Mouse (Mus musculus) C2C12 (cell line): ENCODE measurements around the gene Cacna2d3. TPM values are rescaled to one million over a fixed set of nuclear protein-coding genes. Genes with fewer than 3 reads are reported as not detected.

Experiments used
- H3K27me3 ChIP-seq: one replicate; pipeline ENCODE4 v1.6.1; 2011; ENCODE audit not compliant: control insufficient read depth, insufficient read depth, insufficient read length
- H3K36me3 ChIP-seq: one replicate; pipeline ENCODE4 v1.6.1; 2011; ENCODE audit not compliant: control insufficient read depth, insufficient read depth
- H3K4me3 ChIP-seq: one replicate; pipeline ENCODE4 v1.5.1; 2011; ENCODE audit warnings: mild to moderate bottlenecking, control low read depth; ENCODE audit not compliant: poor library complexity, insufficient read depth, severe bottlenecking
- H3K79me2 ChIP-seq: one replicate; pipeline ENCODE4 v1.6.1; 2011; ENCODE audit not compliant: control insufficient read depth, insufficient read depth
- H3K79me3 ChIP-seq: one replicate; pipeline ENCODE4 v1.6.1; 2011; ENCODE audit warnings: low read depth, control low read depth
- H3ac ChIP-seq: one replicate; pipeline ENCODE3; 2011; ENCODE audit warnings: low read depth; ENCODE audit not compliant: control insufficient read depth, insufficient read length
- CEBPB ChIP-seq: IDR thresholded peaks from one replicate; pipeline ENCODE4 v1.6.1; 2011; ENCODE audit warnings: low read depth, mild to moderate bottlenecking, control low read depth, moderate library complexity
- CTCF ChIP-seq: IDR thresholded peaks from one replicate; pipeline ENCODE4 v1.5.1; 2011; ENCODE audit not compliant: control insufficient read depth, insufficient read depth, insufficient read length
- FOSL1 ChIP-seq: IDR thresholded peaks from one replicate; pipeline ENCODE4 v1.8.0; 2011; ENCODE audit warnings: mild to moderate bottlenecking, low read length; ENCODE audit not compliant: poor library complexity, insufficient read depth, severe bottlenecking
- MAX ChIP-seq: IDR thresholded peaks from one replicate; pipeline ENCODE4 v1.6.1; 2011; ENCODE audit warnings: mild to moderate bottlenecking, control low read depth
- MYOD1 ChIP-seq: IDR thresholded peaks from one replicate; pipeline ENCODE4 v1.6.1; 2011; ENCODE audit warnings: low read depth; ENCODE audit not compliant: control insufficient read depth, insufficient read length
- MYOG ChIP-seq: IDR thresholded peaks from one replicate; pipeline ENCODE4 v1.6.1; 2011; ENCODE audit not compliant: control insufficient read depth, insufficient read length; ENCODE audit errors: extremely low read depth
- USF1 ChIP-seq: IDR thresholded peaks from one replicate; pipeline ENCODE4 v1.6.1; 2011; ENCODE audit warnings: low read depth, mild to moderate bottlenecking, control low read depth, moderate library complexity
- long read RNA-seq, 2 experiments: library from polyadenylated mRNA; unstranded; transcript quantifications; one replicate each; pipeline ENCODE4 v2.0.0; 2019 to 2020
- polyA plus RNA-seq: library from polyadenylated mRNA; unstranded; fragments of >200 nt; fragmentation: generic; extraction: Trizol; gene quantifications from one replicate; pipeline ENCODE4 v1.2.1, GENCODE M21; 2012; ENCODE audit warnings: missing spikeins

Cacna2d3 gene
- not detected for polyA plus RNA-seq
- long read RNA-seq, experiment 1: 0 reads
- long read RNA-seq, experiment 2: 0 reads

DNA sequence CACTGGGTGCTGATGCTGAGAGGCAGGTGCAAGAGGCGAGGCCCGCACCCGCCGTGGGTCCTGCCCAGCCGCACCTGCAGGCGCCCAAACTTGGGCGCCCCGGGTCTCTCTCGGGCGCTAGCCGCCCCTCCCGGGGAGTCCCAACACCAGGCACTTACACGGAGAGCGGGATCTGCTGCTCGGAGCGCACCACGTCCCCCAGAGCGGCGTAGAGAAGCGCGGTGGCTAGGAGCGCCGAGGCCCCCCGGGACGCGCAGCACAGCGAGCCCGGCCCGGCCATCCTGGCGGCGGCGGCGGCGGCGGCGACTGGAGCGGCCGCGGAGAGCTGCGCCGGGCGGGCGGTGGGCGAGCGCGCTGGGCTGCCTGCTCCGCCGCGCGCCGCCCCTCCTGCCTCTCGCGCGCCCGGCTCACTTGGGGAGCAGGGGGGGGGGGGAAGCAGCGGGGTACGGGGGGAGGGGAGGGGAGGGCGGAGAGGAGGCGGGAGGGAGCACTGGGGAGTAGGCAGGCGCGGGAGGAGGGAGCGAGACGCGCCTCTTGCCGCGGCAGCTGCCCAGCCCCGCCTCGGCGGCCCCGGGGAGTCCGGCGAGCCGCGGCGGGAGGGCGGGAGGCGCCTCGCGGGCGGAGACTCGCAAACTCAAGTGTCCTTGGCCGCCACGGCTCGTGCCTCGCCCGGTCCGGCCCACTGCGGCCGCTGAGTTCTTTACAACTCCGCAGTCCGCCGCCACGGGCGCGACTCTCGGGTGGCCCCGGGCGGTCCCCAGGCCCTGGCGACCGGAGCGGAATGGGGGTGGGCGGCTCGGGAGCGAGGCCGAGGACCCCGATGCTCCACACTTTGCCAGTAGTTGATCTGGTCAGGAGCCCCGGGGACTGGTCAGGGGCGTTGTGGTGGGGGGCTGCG is at the start of gene Cacna2d3:
Cacna2d3 (minus strand) TSS at position 377 of the 898 bp plus-strand sequence.
- H3K79me2 ChIP-seq: no peaks in the 10 kb centered on the region
- H3K27me3 ChIP-seq: no peaks in the 10 kb centered on the region
- no peak for TF ChIP-seq FOSL1
- no peak for TF ChIP-seq MAX
- TF ChIP-seq USF1: no peak
- TF ChIP-seq CEBPB: no peak
- no peak for TF ChIP-seq MYOD1
- TF ChIP-seq CTCF: no peak
- TF ChIP-seq MYOG: no peak
- H3K79me3 ChIP-seq: no peaks in the 10 kb centered on the region
- H3K4me3 ChIP-seq: no peak within 1 kb of the TSS
- H3ac ChIP-seq: no peak within 1 kb of the TSS
- H3K36me3 ChIP-seq: no peaks in the 10 kb centered on the region

DNA sequence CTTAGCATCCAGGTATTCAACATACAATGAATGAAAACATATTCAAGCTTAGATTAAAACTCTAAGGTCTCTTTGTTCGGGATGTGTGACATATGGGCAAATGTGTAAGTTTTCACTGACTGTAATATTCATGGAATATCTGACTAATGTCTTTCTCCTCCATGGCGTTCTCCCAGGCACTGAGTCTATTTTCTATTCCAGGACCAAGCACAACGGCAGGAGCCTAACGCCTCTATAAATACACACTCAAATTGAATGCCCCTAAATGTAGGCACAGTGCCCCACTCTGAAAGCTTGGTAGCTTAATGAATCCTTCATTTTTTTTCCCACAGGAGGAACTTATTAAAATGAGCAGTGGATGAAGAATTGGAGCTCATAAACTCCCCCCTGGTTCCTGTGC is 47.8 kb upstream of the Cacna2d3 start:
- H3K79me2 ChIP-seq: no peaks in the 10 kb centered on the region
- TF ChIP-seq MAX: no peak
- TF ChIP-seq CEBPB: no peak
- no peak for TF ChIP-seq FOSL1
- TF ChIP-seq MYOG: no peak
- no peak for TF ChIP-seq USF1
- no peak for TF ChIP-seq MYOD1
- no peak for TF ChIP-seq CTCF
- H3ac ChIP-seq: no peak overlapping the region
- H3K36me3 ChIP-seq: no peaks in the 10 kb centered on the region
- H3K4me3 ChIP-seq: no peak overlapping the region
- H3K79me3 ChIP-seq: no peaks in the 10 kb centered on the region
- H3K27me3 ChIP-seq: no peaks in the 10 kb centered on the region

DNA sequence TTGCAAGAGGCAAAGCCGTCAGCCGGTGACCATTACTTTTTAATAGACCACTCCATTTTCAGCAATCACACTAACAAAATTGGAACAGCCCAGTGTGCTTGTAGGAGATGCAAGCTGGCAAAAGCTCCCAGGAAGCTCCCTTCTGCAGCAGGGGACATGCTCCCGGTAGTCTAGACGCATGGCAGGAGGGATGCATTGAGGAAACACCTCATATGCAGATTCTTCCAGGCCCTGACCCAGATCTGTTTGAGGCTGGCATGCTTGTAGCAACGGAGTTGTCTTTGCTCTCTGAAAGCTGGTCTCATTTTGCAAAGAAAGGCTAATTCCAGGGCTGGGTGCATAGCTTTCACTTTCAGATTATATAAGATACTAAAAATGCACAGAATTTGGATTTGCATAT is 31.2 kb upstream of the Cacna2d3 start:
- H3ac ChIP-seq: no peak overlapping the region
- no peak for TF ChIP-seq USF1
- TF ChIP-seq MAX: no peak
- TF ChIP-seq FOSL1: no peak
- no peak for TF ChIP-seq MYOD1
- no peak for TF ChIP-seq MYOG
- TF ChIP-seq CEBPB: no peak
- TF ChIP-seq CTCF: no peak
- H3K36me3 ChIP-seq: no peaks in the 10 kb centered on the region

DNA sequence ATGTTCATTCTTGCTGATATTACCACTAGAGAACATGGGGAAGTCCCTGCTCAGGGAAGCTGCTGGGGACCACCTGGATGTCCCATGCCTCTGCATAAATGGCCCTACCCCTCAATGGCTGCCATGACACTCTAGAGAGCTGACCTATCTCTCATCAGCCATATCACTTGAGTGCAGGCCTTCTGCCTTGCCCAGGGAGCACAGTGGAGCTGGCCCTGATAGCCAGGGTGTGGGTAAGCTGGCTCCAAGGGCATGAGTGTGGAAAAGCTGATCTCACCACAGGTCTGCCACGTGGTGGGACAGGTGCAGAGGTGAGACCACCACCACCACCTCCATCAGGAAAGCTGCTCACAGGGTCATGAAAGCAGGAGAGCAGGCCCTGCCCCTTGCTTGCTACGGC is 17.1 kb upstream of the Cacna2d3 start:
- no peak overlapping the region for H3K4me3 ChIP-seq
- H3K79me2 ChIP-seq: no peaks in the 10 kb centered on the region
- H3K36me3 ChIP-seq: no peaks in the 10 kb centered on the region
- no peaks in the 10 kb centered on the region for H3K79me3 ChIP-seq
- no peak for TF ChIP-seq MAX
- TF ChIP-seq USF1: no peak
- TF ChIP-seq CTCF: no peak
- TF ChIP-seq FOSL1: no peak
- no peak for TF ChIP-seq MYOG
- no peak for TF ChIP-seq MYOD1
- TF ChIP-seq CEBPB: no peak
- H3ac ChIP-seq: no peak overlapping the region
- no peaks in the 10 kb centered on the region for H3K27me3 ChIP-seq

More for the DNA sequence above, 31.2 kb upstream of the Cacna2d3 start:
- H3K79me2 ChIP-seq: no peaks in the 10 kb centered on the region
- no peaks in the 10 kb centered on the region for H3K79me3 ChIP-seq
- H3K4me3 ChIP-seq: no peak overlapping the region
- H3K27me3 ChIP-seq: no peaks in the 10 kb centered on the region

DNA sequence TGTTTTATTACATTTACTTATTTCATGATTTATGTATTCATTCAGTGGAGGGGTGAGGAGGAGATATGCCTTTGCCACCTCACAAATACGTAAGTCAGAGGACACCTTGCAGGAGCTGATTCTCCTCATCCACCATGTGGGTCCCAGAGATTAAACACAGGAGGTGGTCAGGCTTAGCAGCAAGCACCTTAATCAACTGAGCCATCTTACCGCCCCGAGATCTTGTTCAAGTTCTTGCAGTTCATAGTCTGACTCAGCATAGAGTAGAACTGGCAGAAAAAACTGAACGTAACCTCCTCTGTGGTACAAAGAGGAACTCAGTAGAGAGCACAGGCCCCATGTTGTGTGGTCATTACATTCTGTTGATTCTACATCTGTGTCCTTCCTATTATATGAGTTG is 8.6 kb upstream of the Cacna2d3 start:
- Histone ChIP-seq H3K36me3 (no peaks in the 10 kb centered on the region), H3K79me3 (no peaks in the 10 kb centered on the region), H3K79me2 (no peaks in the 10 kb centered on the region), H3K4me3 (no peak overlapping the region), H3K27me3 (no peaks in the 10 kb centered on the region), H3ac (no peak overlapping the region)
- TF ChIP-seq MYOD1: no peak

DNA sequence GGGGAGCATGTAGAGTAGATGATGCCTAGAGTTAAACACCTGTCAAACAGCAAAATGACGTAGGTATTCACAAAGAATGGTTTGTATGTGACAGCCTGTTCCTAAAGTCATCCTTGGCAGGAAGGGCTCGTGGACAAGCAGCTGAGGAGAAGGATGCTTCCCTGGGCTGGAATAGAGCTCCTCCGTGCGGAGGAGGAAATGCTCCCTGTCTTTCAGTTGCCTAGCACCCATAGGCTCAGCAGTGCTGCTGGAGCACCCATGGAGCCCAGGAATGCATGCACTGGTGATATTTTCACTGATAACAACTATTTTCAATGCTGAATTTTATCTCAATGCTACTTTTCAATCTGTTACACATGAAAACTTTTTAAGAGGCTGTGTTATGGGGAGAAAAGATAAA is 7.3 kb upstream of the Cacna2d3 start:
- Histone ChIP-seq H3ac (no peak overlapping the region), H3K79me3 (no peaks in the 10 kb centered on the region)
- no peak for TF ChIP-seq CEBPB
- TF ChIP-seq MAX: no peak
- TF ChIP-seq MYOD1: no peak
- no peak for TF ChIP-seq FOSL1
- TF ChIP-seq CTCF: no peak
- TF ChIP-seq MYOG: no peak
- no peak for TF ChIP-seq USF1

More for the DNA sequence above, 7.3 kb upstream of the Cacna2d3 start:
- Histone ChIP-seq H3K79me2 (no peaks in the 10 kb centered on the region), H3K4me3 (no peak overlapping the region), H3K27me3 (no peaks in the 10 kb centered on the region), H3K36me3 (no peaks in the 10 kb centered on the region)
